Mouse (Mus musculus): ENCODE measurements at regions not wholly inside any gene's neighbourhood (a gene's known extent, or its start where the extent isn't known, plus 50 kb on each side); places are given as distances from the start of the nearest gene placed in this dataset.
A peak's percentile ranks its signal among the peaks of the same experiment; 100 is the strongest.

GRCm38 (mm10) chr9:120857849-120858510 is 71.0 kb upstream of the Ctnnb1 start:
- Histone ChIP-seq H3K27ac (ENCODE audit: insufficient read depth, low read depth, low read length) (no peak overlapping the region), H3K4me3 (ENCODE audit: insufficient read depth, low read length) (no peak overlapping the region), H3K4me1 (ENCODE audit: control insufficient read depth, insufficient read depth, low read length) (peaks cover 45% of the 10 kb centered on the region)
- TF ChIP-seq CTCF (IDR thresholded peaks at IDR 0.05; ENCODE audit: low read depth, low read length) (no peak), POLR2A (IDR thresholded peaks at IDR 0.05; ENCODE audit: borderline replicate concordance, low read depth, low read length) (no peak)

GRCm38 (mm10) chr9:120860969-120861595 is 67.9 kb upstream of the Ctnnb1 start:
- Histone ChIP-seq H3K4me3 (ENCODE audit: insufficient read depth, low read length) (no peak overlapping the region), H3K27ac (ENCODE audit: insufficient read depth, low read depth, low read length) (no peak overlapping the region), H3K4me1 (ENCODE audit: control insufficient read depth, insufficient read depth, low read length) (peaks cover 43% of the 10 kb centered on the region)
- TF ChIP-seq CTCF (IDR thresholded peaks at IDR 0.05; ENCODE audit: low read depth, low read length) (no peak), POLR2A (IDR thresholded peaks at IDR 0.05; ENCODE audit: borderline replicate concordance, low read depth, low read length) (no peak)

- no peak for TF ChIP-seq POLR2A (IDR thresholded peaks at IDR 0.05; ENCODE audit: borderline replicate concordance, low read depth, low read length)
- TF ChIP-seq CTCF (IDR thresholded peaks at IDR 0.05; ENCODE audit: low read depth, low read length): no peak
- Histone ChIP-seq H3K27ac (ENCODE audit: insufficient read depth, low read depth, low read length) (no peak overlapping the region), H3K4me3 (ENCODE audit: insufficient read depth, low read length) (no peak overlapping the region), H3K4me1 (ENCODE audit: control insufficient read depth, insufficient read depth, low read length) (peaks cover 41% of the 10 kb centered on the region)
Observed at GRCm38 (mm10) chr9:120861788-120862345, 67.1 kb upstream of the Ctnnb1 start.

GRCm38 (mm10) chr9:120864410-120864809 is 64.6 kb upstream of the Ctnnb1 start:
- TF ChIP-seq CTCF (IDR thresholded peaks at IDR 0.05; ENCODE audit: low read depth, low read length): no peak
- no peak for TF ChIP-seq POLR2A (IDR thresholded peaks at IDR 0.05; ENCODE audit: borderline replicate concordance, low read depth, low read length)
- Histone ChIP-seq H3K4me1 (ENCODE audit: control insufficient read depth, insufficient read depth, low read length) (peaks cover 45% of the 10 kb centered on the region), H3K27ac (ENCODE audit: insufficient read depth, low read depth, low read length) (no peak overlapping the region), H3K4me3 (ENCODE audit: insufficient read depth, low read length) (no peak overlapping the region)

GRCm38 (mm10) chr9:120866251-120866650 is 62.8 kb upstream of the Ctnnb1 start:
- Histone ChIP-seq H3K4me3 (ENCODE audit: insufficient read depth, low read length) (no peak overlapping the region), H3K27ac (ENCODE audit: insufficient read depth, low read depth, low read length) (peak overlapping the region; percentile 37), H3K4me1 (ENCODE audit: control insufficient read depth, insufficient read depth, low read length) (peaks cover 45% of the 10 kb centered on the region)
- TF ChIP-seq CTCF (IDR thresholded peaks at IDR 0.05; ENCODE audit: low read depth, low read length) (no peak), POLR2A (IDR thresholded peaks at IDR 0.05; ENCODE audit: borderline replicate concordance, low read depth, low read length) (no peak)

- no peak for TF ChIP-seq POLR2A (IDR thresholded peaks at IDR 0.05; ENCODE audit: borderline replicate concordance, low read depth, low read length)
- Histone ChIP-seq H3K27ac (ENCODE audit: insufficient read depth, low read depth, low read length) (peak overlapping the region; percentile 73), H3K4me3 (ENCODE audit: insufficient read depth, low read length) (no peak overlapping the region), H3K4me1 (ENCODE audit: control insufficient read depth, insufficient read depth, low read length) (peaks cover 45% of the 10 kb centered on the region)
Observed at GRCm38 (mm10) chr9:120866709-120867108, 62.3 kb upstream of the Ctnnb1 start.

- H3K4me3 ChIP-seq (ENCODE audit: insufficient read depth, low read length): no peak overlapping the region
- TF ChIP-seq CTCF (IDR thresholded peaks at IDR 0.05; ENCODE audit: low read depth, low read length) (no peak), POLR2A (IDR thresholded peaks at IDR 0.05; ENCODE audit: borderline replicate concordance, low read depth, low read length) (no peak)
- H3K4me1 ChIP-seq (ENCODE audit: control insufficient read depth, insufficient read depth, low read length): peaks cover 45% of the 10 kb centered on the region
- H3K27ac ChIP-seq (ENCODE audit: insufficient read depth, low read depth, low read length): no peak overlapping the region
Observed at GRCm38 (mm10) chr9:120867861-120868260, 61.2 kb upstream of the Ctnnb1 start.

- no peak overlapping the region for H3K27ac ChIP-seq (ENCODE audit: insufficient read depth, low read depth, low read length)
- H3K4me1 ChIP-seq (ENCODE audit: control insufficient read depth, insufficient read depth, low read length): peaks cover 45% of the 10 kb centered on the region
- H3K4me3 ChIP-seq (ENCODE audit: insufficient read depth, low read length): no peak overlapping the region
- TF ChIP-seq CTCF (IDR thresholded peaks at IDR 0.05; ENCODE audit: low read depth, low read length): no peak
- no peak for TF ChIP-seq POLR2A (IDR thresholded peaks at IDR 0.05; ENCODE audit: borderline replicate concordance, low read depth, low read length)
Observed at GRCm38 (mm10) chr9:120868330-120868729, 60.7 kb upstream of the Ctnnb1 start.

GRCm38 (mm10) chr9:120869432-120870081 is 59.5 kb upstream of the Ctnnb1 start:
- Histone ChIP-seq H3K4me3 (ENCODE audit: insufficient read depth, low read length) (no peak overlapping the region), H3K4me1 (ENCODE audit: control insufficient read depth, insufficient read depth, low read length) (peaks cover 37% of the 10 kb centered on the region), H3K27ac (ENCODE audit: insufficient read depth, low read depth, low read length) (no peak overlapping the region)
- TF ChIP-seq POLR2A (IDR thresholded peaks at IDR 0.05; ENCODE audit: borderline replicate concordance, low read depth, low read length) (no peak), CTCF (IDR thresholded peaks at IDR 0.05; ENCODE audit: low read depth, low read length) (no peak)

GRCm38 (mm10) chr9:120873293-120873692 is 55.7 kb upstream of the Ctnnb1 start:
- H3K4me1 ChIP-seq (ENCODE audit: control insufficient read depth, insufficient read depth, low read length): peaks cover 8% of the 10 kb centered on the region
- H3K4me3 ChIP-seq (ENCODE audit: insufficient read depth, low read length): no peak overlapping the region
- TF ChIP-seq CTCF (IDR thresholded peaks at IDR 0.05; ENCODE audit: low read depth, low read length): no peak
- no peak for TF ChIP-seq POLR2A (IDR thresholded peaks at IDR 0.05; ENCODE audit: borderline replicate concordance, low read depth, low read length)
- no peak overlapping the region for H3K27ac ChIP-seq (ENCODE audit: insufficient read depth, low read depth, low read length)

Data from bone marrow macrophage, adult 2 months (primary cell).